Mouse (Mus musculus): Measurements from ENCODE around the gene Clybl.

Clybl gene

GRCm38 (mm10) chr14:122424441-122424840 is 242.9 kb downstream of the Clybl start:
- DNase-seq (ENCODE audit: low spot score) = no peak

GRCm38 (mm10) chr14:122426529-122427203 is 245.2 kb downstream of the Clybl start:
- no peak for DNase-seq (ENCODE audit: low spot score)

- no peak for DNase-seq (ENCODE audit: low spot score)
These were observed 245.7 kb downstream of the Clybl start for GRCm38 (mm10) chr14:122427204-122427560.

- no peak for DNase-seq (ENCODE audit: low spot score)
These were observed 246.2 kb downstream of the Clybl start for GRCm38 (mm10) chr14:122427654-122428053.

DNA sequence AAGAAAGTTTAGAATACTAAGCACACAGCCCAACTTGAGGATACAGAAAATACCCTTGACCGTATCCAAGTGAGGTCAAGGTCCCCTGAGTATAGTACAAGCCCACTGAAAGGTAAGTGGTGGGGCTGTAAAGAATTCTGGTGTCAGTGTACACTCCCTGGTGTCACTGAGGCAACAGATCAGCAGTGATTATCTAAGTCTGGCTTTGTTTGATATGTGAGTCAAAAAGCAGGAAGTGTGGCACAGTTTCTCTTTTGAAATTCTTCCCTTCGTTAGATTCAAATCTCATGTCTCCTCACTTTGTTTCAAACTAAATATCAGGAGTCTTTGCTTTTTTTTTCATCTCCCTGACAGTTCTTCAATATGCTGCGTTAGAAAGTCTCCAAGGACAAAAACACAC is 251.1 kb downstream of the Clybl start:
- DNase-seq (ENCODE audit: low spot score) = no peak

DNA sequence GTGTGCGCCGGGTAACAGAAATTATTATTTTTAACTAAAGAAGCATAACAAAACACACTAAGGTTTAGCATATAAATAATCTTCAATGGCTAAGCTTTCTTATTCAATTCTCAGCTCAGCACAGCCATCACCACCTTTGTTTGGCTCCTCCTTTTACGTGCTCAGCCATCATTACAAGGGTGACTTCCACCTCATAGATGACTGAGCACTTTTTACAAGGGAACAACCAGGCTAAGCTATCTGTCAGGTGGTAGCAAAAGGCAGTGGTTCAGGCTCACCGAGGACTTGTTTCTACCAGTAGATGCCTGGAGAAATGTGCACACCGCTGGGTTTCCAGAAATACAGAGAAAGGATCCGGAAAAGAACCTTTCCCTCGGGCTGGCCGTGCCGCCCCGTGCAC is 252.5 kb downstream of the Clybl start:
- no peak for DNase-seq (ENCODE audit: low spot score)

DNA sequence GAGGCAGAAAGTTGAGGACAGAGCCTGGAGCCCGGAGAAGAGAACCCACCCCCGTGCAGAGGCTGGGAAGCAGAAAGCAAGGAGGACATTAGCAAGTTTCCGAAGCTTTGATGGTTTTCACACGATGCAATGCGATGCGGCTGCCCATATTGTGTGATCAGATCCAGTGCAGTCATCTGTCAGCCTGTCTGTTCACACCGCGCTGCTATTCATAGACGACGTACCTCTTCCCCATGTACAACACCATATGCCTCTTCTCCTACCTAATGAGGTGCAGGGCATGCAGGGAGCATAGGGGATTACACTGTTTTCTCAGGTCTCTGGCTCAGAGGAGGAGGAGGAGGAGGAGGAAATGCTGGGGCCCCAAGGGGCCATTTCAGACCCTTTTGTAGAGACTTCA is 255.3 kb downstream of the Clybl start:
- no peak for DNase-seq (ENCODE audit: low spot score)

- no peak for DNase-seq (ENCODE audit: low spot score)
These were observed 268.3 kb downstream of the Clybl start for GRCm38 (mm10) chr14:122449601-122450495.

DNA sequence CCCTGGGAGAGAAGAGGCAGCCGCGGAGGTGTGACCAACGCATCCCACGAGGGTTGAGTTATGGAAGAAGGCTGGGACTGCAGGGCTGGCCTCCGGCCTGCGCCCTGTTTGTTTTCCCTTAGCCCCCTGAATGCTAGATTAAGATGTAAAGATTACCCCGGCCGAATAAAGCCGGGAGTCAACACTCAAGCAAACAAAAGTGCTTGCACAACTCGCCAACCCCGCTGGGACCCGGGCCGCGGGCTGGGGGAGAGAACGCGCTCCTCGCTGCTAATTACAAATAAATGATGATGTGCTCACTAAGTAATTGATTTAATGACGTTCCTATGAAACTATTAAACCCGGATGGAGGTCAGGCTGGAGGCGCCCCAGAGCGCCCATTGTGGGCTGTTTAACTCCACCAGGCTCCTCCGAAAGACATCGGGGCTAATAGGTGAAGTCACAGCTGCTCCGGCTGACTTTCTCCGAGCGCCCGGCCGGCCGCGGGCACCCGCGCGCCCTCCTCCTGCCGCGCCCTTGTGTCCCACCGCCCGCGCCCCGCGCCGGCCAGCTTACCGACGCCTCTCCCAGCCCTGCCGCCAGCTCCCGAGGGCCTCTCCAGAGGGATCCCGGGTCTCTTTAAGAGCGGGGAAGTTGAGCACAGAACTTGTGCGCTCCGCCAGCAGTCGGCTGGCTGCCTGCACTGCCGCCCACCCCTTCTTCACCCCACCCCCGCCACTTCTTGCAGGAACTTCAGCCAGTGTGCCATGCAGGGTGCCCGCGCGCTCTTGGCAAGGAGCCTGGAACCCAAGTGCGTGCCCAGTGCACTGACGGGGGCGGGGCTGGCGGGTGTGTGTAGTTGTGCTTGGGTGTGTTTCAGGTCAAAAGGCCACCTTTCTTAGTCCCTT is 269.2 kb downstream of the Clybl start, which contains the start of gene Gm5089:
Gene Gm5089, minus strand, starts transcription at position 620 of the 887 bp plus-strand sequence.
- DNase-seq (ENCODE audit: low spot score) = peak; percentile 36

- DNase-seq (ENCODE audit: low spot score) = no peak
These were observed 270.1 kb downstream of the Clybl start for GRCm38 (mm10) chr14:122451551-122452145.
